In the genomic region with DNA sequence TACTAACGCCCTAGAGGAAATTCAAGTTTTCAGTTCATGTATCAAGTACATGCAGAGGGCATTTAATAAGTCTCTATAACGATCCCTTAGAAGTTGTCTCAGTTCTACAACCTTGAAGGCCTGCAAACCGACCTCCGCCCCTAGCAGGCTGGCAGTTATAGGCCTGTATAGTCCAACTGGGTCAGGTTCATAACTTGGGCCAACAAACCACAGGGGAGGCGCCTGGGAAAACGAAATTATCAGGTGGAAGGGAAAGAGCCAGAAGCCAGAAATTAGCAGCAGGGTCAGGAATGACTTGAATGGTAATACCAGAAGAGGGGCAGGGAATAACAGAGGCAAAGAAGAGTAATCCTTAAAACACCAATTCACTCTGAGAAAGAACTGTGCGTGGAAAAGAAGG, we compare ENCODE assay signal across 8 mouse cellular contexts. TPM values are rescaled to one million over a fixed set of nuclear protein-coding genes. Genes with fewer than 3 reads are reported as not detected.
DNase-seq lines count a peak whose midpoint lies in the region; ATAC-seq and TF ChIP-seq lines count a peak whose summit lies in the region.

No protein-coding gene starts in this region.

- peak overlapping the region; percentile 85 for H3K9ac ChIP-seq in embryonic facial prominence, embryonic 12.5 days
- H3K9ac ChIP-seq in neural tube, embryonic 14.5 days (replicated peaks; ENCODE audit: low read depth, low read length), result peak overlapping the region; percentile 65

- intact Hi-C loops in heart, postnatal 10 days (cut with DNase I), result loop anchor here (5.0 kb wide), 2 partner anchors 77 to 132 kb away; no protein-coding TSS in a partner anchor

- H3K4me1 ChIP-seq in E14TG2a.4 (replicated peaks; ENCODE audit: low read depth, low read length), result peaks cover 18% of the 10 kb centered on the region
- H3K4me1 ChIP-seq in embryonic facial prominence, embryonic 12.5 days, result peaks cover 5% of the 10 kb centered on the region
- peaks cover 5% of the 10 kb centered on the region for H3K4me1 ChIP-seq in neural tube, embryonic 14.5 days (ENCODE audit: control insufficient read depth, insufficient read depth, low read length)

- peaks cover 40% of the 10 kb centered on the region for H3K36me3 ChIP-seq in E14TG2a.4 (ENCODE audit: insufficient read depth, low read length)
- peaks cover 10% of the 10 kb centered on the region; the same call in 1 of the 2 replicates for H3K36me3 ChIP-seq in embryonic facial prominence, embryonic 12.5 days
- H3K36me3 ChIP-seq in neural tube, embryonic 14.5 days (ENCODE audit: control insufficient read depth, insufficient read depth, low read length), result no peaks in the 10 kb centered on the region

- H3K9me3 ChIP-seq in E14TG2a.4 (ENCODE audit: low read length), result no peaks in the 10 kb centered on the region
- H3K9me3 ChIP-seq in embryonic facial prominence, embryonic 12.5 days, result no peaks in the 10 kb centered on the region
- H3K9me3 ChIP-seq in neural tube, embryonic 14.5 days (ENCODE audit: control insufficient read depth, low read length), result no peaks in the 10 kb centered on the region

- peak overlapping the region; percentile 96 for H3K4me3 ChIP-seq in E14TG2a.4 (replicated peaks; ENCODE audit: low read length)
- H3K4me3 ChIP-seq in embryonic facial prominence, embryonic 12.5 days, result peak overlapping the region; percentile 95
- peak overlapping the region; percentile 94 for H3K4me3 ChIP-seq in neural tube, embryonic 14.5 days (ENCODE audit: low read depth, low read length)

- TF ChIP-seq CTCF in E14TG2a.4 (conservative IDR thresholded peaks at IDR 0.05; ENCODE audit: low read length), result no peak

- no peak for ATAC-seq in embryonic facial prominence, embryonic 12.5 days (ENCODE audit: insufficient number of reproducible peaks, insufficient read depth, low FRiP score, low TSS enrichment)
- no peak for ATAC-seq in neural tube, embryonic 14.5 days (ENCODE audit: low read depth)

- H3K27me3 ChIP-seq in E14TG2a.4 (ENCODE audit: insufficient read depth, low read length), result no peaks in the 10 kb centered on the region
- H3K27me3 ChIP-seq in embryonic facial prominence, embryonic 12.5 days, result no peaks in the 10 kb centered on the region
- no peaks in the 10 kb centered on the region for H3K27me3 ChIP-seq in neural tube, embryonic 14.5 days (ENCODE audit: control insufficient read depth, insufficient read depth, low read length)

- WGBS in embryonic facial prominence, embryonic 12.5 days, result 33% methylated on average over 7 of the region's 7 CpGs
- WGBS in neural tube, embryonic 14.5 days, result 36% methylated on average over 7 of the region's 7 CpGs

- peak; percentile 37 for DNase-seq in 3T3-L1 (ENCODE audit: low read depth, low spot score)
- peak; percentile 55 to 56 for DNase-seq in heart, postnatal 10 days
- peak; percentile 14 to 27 for DNase-seq in kidney, postnatal 4 days
- no peak for DNase-seq in embryo, embryonic 10 days (ENCODE audit: low spot score)
- DNase-seq in embryo, embryonic 11 days, result no peak

- peak overlapping the region; percentile 83 for H3K4me2 ChIP-seq in embryonic facial prominence, embryonic 12.5 days (replicated peaks)
- peak overlapping the region; percentile 90 for H3K4me2 ChIP-seq in neural tube, embryonic 14.5 days (ENCODE audit: low read depth, low read length)

- H3K27ac ChIP-seq in embryonic facial prominence, embryonic 12.5 days, result no peak overlapping the region
- H3K27ac ChIP-seq in neural tube, embryonic 14.5 days (ENCODE audit: low read depth, low read length), result no peak overlapping the region

RNA-seq across cellular contexts. Expression of a gene that starts 0.8 kb away (rescaled TPM):
- polyA plus RNA-seq in embryonic facial prominence, embryonic 12.5 days (2016; fragmentation: Nextera tagmentation; extraction: Ambion mirVana), result 106 and 112 TPM in 2 replicates
- 100 to 1,000 TPM; 444 to 445 TPM for total RNA-seq in heart, postnatal 10 days (2021)
- 121 and 124 TPM in 2 replicates for polyA plus RNA-seq in neural tube, embryonic 14.5 days (2014; fragmentation: Nextera tagmentation; extraction: Ambion mirVana)

Comparison
In these comparisons a context has a peak if more than half of its experiments do, and no peak if none do; other contexts are left out.
1. DNase-seq: peak in 3T3-L1 (single experiment), heart, postnatal 10 days (2 of 2) and kidney, postnatal 4 days (2 of 2); none in embryo, embryonic 10 days (single experiment) and embryo, embryonic 11 days (single experiment).
2. Peak in every context shown above with its lines, with median percentiles within 50 percentile points of each other: H3K4me3 ChIP-seq.